Mouse (Mus musculus): ENCODE measurements around the gene Cdc6.

Cdc6 gene

DNA sequence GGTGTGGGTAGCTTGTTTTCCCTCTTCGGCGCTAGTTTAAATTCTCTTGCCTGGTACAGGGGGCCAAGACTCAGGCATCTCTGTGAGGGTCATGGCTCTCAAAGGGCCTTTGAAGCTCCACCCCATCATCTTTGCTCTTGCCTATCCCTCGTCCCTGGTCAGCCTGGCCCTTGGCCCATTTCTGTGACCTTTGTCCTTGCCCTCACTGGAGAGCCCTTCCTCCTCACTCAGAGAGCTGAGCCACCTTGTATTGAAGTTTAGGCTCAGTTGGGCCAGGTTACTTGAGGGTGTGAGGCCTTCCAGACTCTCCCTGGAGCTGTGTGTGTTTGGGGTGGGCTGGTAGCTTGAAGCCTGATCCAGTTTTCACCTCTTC lies 38.0 kb downstream of the Cdc6 start:
- DNase-seq = no peak

DNA sequence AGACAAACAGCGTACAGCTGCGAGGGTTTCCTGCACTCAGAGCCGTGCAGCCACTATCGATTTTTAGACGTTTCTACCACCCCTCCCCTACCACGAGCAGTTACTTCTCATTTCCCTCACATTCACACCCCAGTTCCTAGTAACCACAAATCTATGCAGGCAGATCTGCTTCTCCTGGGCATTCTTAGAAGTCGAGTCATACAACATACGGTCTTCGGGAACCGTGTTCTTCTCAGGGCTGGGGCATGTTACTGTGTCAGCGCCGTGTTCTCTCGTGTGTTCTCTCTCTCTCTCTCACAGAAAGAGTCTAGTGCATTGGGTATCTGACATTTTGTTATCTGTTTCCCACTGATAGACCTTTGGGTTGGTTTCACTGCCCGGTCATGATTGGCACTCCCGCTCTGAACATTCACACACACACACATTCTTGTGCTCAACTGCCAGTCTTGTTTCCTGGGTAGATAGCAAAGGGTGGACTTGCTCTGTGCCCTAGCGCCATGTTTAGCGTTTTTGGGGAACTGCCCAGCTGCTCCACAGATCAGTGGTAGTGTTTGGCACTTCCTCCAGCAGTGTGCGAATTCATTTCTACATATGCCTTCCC lies 40.5 kb downstream of the Cdc6 start:
- peak; percentile 51 to 57 for DNase-seq

DNA sequence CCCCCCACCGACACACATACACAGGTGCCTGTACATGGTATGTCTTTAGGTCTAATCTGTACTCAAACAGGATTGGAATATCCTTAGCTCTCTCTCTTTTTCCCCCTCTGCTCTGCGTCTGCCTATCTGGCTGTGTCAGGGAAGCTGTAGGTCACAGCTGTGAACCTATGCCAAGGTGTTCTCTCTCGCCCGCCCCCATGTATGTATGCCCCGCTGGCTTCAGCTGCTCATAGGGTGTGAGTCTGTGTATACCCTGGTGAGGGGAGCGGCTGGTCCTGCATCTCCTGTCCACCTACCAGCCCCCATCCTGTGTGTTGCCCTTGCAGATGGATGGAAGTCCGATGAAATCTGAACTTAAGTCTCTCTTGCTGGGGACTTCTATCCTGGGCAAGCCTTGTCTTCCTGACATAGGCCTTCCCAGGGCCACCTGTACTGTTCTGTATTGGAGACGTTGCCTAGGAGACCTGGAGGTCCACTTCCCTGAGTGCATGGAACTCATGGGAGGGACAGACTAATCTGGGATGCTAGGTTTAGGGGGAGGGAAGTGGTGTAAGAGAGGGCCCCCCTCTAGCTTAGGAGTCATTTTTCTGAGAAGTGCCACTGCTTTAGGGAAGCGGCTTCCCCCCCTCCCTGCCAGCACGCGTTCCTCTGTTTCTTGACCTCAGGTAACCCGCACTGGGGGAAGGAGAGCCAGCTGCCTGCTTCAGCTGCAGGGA lies 41.8 kb downstream of the Cdc6 start:
- peak; percentile 44 to 53 for DNase-seq

DNA sequence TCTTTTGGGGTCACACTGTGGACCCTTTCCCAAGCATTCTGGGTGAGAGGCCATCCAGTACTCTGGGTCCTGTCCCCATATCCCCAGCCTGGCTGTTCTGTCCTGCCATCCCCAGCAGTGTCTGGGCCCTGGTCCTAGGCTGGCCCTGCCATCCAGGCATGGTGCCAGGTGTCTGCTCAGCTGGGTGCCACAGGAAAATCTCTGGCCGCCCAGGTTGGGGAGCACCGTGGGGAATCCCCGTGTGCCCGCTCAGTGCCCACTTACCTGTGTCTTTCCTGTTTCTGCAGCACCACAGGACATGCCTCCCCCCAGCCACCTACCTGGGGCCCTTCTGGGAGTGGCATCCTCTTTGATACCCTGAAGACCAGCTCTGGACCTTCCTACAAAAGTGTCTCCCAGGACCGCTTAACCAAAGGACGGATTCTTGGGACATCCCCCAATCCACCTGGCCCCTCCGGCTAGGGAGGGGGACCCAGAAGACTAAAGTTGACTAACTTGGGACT lies 42.4 kb downstream of the Cdc6 start:
- no peak for DNase-seq

DNA sequence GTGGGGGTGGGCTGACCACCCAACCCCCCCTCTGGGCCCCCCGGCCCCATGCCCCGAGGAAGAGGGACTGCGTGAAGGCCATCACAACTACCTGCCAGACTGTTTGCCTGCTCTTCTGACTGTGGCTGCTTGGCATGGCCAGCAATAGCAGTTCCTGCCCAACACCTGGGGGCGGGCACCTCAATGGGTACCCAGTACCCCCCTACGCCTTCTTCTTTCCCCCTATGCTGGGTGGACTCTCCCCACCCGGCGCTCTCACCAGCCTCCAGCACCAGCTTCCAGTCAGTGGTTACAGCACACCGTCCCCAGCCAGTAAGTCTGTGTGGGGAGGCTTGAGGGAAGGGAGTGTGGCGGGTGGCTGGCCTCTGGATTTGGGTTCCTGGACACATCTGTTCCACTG lies 42.9 kb downstream of the Cdc6 start:
- no peak for DNase-seq

DNA sequence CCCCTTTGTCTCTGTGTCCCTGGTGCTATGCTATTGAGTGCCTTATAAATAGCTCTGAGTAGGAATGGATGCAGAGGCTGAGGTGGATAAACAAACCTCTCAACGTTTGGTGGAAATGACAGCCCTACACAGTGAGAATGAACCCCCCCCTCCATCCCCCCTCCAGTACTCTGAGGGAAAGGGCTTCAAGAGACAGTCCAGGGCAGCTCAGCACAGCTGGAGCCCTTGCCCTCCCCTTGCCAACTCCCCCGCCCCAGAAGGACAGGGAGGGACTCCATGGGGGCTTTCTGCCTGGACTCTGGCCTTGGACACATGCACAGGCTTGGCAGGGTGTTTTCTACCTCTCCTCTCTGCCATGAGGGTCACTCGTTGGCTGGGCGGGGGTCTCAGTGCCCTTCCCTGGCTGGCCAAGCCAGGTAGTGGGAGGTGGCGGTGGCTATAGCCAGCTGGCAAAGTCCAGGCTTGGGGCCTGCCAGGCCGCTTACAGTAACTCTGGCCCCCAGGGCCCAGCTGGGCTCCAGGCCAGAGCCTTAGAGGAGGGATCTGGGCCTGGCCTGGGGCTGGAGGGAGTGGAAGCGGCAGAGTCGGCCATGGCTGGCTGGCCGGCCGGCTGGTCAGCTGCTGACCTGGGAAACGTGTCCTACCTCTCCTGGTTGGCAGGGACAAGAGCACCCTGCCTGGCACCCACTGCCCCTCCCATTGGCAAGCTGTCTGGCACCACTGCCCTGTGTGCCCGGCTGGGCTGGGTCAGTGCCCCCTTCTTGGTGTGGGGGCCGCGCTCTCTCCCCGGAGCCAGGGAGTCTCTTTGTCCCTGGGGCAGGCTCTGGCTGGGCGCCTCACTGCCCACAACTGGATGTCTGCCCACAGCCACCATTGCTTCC lies 43.7 kb downstream of the Cdc6 start:
- DNase-seq = no peak

DNA sequence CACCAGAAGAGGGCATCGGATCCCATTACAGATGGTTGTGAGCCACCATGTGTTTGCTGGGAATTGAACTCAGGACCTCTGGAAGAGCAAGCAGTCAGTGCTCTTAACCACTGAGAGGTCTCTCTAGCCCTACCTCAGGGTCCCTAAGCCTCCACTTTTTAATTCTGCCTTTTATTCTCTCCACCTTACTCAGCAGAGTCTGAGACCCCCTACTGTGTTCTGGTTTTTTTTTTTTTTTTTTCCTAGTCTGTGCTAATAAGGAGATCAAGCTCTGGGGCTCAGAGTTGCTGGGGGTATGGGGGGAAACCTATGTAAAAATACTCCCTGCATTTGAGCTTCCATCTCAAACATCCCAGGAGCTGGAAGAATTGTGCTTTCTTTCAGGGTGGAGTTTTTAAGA lies 44.5 kb downstream of the Cdc6 start:
- no peak for DNase-seq

DNA sequence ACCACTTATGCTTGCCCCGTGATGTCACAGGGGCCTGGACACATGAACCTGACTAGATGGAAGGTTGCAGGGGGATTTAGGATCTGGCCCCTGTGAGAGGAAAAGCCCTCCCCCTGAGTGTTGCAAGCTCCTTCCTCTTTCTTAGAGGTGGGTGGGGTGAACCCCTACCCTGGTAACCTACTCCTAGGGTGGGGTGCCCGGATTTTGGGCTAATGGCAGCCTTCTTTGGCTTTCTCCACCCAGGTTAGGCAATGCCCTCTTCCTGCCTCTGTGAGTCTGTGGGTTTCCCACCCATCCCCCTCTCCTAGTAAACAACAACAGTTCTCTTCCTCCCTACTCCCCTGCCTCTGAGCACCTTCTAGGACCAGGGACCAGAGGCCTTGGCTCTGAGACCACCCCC lies 45.1 kb downstream of the Cdc6 start:
- peak; percentile 30 to 41 for DNase-seq

DNA sequence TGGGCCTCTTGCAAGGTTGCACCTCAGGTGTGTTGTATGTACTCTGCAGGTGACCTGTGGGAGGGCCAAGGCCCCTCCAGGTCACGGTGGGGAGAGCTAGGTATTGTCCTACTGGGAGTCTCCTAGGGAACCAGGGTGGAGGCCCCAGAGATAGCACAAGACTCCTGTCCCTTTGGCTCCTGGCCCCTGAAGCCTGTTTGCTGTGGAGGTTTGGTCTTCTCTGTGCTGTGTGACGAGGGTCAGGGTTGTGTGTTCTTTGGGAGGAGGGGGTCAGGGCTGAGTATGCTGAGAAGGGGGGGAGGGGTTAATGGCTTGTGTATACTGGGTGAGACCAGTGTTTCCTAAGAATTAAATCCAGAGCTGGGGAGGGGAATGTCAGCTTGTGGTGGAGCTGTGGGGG lies 45.8 kb downstream of the Cdc6 start:
- DNase-seq = no peak

DNA sequence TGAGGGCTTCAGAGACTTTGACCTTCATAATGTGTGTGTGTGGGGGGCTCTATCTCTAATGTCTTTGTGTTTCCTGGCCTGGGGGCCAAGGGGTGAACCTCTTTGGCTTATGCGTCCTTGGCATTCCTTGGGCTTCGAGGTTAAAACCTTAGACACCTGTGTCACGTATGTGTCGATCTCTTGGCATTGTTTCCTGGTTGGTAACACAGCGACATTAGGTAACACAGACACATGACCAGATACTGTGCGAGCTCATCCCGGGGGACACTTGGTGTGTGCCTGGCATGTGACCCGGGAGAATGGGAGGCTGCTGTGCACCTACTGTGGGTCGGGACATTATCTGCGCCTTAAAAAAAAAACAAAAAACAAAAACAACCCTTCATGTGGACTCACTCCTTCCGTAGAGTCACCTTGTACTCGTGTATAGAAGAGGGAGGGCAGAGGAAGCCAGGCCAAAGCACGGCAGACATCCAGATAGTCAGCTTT lies 46.3 kb downstream of the Cdc6 start:
- no peak for DNase-seq

DNA sequence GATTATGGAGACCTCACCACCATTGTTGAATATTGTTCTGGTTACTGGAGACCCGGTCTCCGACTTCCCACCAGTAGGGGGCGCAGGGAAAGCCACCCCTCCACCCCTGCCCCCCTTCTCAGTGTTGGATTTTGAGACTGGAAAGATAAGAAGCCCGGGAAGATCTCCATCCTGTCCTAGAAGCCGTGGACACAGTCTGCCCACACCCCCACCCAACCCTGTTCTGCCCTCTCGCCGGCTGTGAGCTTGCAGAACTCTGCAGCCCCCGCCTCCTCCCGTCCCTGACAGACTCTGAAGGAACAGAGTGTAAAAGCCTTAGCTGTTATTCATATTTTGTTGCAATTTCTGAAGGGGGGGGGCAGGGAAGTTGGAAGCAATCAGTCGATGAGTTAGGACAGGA lies 46.8 kb downstream of the Cdc6 start:
- DNase-seq = peak; percentile 81

DNA sequence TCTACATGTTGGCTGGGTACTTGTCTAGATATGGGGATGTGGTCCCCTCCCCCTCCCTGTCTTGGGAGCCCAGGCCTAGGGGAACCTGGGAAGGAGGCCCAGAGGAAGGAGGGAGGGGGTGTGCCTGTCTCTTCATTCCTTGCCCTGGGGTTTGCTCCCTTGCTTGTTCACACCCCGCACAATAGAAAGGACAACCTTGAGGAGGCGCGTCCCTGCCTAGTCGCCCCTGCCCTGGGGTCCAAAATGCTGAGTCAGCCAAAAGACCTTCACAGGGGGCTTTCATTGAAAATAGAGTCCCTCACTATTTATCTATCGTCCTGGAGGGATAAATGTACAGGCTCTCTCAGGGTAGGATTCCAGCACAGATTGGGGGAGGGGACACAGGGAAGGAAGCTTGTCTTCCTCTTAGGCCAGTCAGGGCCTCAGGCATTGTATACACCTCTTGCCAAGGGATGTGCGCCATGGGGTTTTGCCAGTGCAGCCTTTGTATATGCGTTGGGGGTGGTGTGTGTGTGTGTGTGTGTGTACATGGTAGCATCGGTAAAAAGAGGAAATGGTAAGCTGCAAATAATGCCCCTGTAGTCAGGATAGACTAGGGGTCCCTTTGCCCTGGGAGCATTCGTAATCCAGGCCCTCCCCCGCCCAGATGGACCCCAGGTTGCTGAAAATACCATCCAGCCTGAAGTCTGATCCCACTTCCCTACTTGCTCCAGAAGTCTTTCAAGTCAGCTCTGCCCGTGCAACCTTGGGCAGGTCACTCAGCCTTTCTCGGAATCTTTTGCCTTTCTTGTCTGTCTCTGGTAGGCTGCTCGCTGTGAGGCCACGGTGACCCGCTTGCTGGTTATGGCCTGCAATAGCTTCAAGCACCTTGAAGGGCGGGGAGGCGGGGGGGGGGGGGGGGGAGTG lies 47.5 kb downstream of the Cdc6 start:
- DNase-seq = peak; percentile 43 to 50

DNA sequence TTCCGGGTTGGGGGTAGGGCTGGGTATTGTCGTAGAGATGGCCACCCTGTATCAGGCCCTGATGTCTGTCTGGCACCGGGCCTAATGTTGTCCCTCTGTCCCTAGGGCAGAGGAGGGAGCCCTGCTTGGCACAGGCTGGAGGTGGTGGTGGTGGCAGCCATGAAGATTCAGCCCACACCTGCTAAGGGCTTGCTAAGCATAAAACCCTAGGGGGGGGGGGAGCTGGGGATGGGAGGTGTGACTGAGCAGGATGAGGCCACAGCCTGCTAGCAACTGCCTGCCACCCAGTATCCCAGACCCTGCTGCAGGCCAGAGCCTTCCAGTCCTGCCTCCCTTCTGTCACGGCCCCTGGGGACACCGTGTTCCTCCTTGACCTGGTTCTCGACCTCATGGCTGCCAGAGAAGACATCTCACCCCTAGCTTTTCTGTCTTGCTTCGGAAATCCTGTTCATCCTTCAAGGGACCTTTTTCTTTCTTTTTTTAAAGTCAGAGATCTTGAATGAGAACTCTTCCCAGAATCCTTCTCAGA lies 48.2 kb downstream of the Cdc6 start:
- DNase-seq = no peak

DNA sequence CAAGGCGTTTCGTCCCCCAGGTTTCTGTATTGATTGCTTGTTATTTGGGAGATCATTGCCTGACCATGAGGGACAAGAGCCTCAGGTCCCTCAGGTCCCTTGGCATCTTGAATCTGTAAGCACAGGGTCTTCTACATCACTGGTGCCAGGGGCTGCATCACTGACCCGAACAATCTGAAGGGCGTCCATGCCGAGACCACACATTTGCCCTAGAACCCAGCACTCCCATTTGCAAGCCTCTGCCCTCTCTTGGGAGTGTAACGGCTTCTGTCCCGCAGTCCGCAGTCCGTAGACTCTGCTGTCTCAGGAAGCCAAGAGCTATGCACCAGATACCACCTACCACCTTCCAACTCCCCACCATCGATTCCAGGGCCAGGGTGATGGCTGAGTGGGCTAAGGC lies 48.7 kb downstream of the Cdc6 start:
- no peak for DNase-seq

DNA sequence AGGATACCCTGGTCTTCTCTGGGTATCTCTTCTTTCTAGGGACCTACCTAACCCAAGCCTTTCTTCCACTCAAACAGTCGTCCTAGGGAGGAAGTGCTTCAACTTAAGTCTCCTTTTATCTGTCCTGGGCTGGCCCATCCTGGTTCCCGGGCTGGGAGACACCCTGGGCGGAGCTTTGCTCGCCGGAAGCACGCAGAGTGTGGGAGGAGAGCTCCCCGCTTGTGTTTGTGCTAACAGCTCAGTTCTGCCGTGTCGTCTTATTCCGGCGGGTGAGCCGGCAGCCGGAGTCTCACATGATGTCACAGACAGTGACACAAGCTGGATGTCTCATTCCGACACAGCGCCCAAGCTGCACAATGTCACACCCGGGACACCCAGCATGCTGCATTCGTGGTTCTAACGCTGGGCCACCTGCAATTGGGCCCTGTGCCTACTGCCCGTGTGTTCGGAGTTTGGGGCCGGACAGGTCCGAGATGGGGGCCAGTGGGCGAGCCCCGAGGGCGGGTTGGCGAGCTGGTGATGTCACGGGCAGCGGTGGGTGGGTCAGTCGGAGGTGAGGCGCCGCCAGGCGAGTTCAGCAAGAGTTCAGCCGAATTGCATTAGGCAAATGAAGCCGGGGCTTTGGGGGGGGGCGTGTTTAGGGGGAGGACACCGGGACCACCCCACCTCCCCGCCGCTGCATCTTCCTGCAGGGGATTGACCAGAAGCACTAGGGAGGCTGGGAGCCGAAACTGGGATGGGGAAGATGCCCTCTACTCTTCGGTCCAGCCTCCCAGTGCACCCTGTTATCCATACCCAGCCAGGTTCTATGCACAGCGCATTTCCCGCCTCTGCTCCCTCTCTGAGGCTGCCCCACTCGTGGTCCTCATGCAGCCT lies 52.1 kb downstream of the Cdc6 start:
- DNase-seq = peak; percentile 74

DNA sequence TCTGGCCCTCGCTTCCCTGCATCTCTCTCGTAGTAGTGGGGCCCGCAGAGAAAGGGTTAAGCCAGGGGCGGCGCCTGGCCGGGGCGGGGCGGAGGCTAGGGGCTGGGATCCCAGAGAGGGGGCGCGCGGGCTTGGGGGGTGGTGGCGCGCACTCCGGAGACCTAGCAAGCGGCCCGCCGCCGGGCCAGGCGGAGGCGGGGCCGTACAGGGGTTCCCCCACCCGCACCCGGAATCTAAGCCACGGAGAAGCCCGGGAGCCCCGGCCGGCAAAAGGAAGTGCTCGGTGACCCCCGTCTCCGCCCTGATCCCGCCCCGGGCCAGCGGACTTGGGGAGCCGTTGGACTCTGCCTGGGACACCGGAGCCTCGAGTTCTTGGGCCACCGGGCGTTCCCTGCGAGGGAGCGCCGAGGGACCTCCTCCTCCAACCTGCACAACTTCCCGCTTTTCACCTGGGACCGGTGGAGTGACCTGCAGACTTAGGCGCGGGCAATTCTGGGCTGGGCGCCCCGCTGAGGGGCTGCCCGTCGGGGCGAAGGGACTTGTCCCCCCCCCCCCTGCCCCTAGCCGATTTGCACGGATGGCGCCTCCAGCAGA lies 52.8 kb downstream of the Cdc6 start:
- DNase-seq = peak; percentile 57 to 61

DNA sequence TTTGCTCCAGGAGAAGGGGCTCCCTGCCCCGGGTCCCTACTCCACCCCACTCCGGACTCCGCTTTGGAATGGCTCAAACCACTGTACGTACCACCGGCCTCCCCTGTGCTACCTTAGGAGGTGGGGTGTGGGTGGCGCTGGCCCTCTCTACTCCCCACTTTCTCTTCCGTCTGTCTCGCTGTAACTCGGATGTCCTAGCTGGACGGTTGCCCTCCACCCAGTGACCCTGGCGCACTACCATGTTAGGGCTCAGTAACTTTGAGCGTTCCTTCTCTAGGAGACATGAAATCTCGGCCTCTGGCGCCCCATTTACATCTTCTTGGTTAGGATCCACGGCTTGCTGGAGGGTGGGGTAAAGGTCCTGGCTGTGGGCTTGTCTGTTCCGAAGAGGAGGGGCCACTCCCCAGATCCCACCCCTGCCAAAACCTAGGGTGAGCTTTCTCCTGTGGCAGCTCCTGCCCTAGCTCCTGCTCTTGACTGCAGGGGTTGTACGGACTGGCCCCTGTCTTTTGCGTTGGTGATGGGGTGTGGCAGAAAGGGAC lies 53.5 kb downstream of the Cdc6 start:
- no peak for DNase-seq

DNA sequence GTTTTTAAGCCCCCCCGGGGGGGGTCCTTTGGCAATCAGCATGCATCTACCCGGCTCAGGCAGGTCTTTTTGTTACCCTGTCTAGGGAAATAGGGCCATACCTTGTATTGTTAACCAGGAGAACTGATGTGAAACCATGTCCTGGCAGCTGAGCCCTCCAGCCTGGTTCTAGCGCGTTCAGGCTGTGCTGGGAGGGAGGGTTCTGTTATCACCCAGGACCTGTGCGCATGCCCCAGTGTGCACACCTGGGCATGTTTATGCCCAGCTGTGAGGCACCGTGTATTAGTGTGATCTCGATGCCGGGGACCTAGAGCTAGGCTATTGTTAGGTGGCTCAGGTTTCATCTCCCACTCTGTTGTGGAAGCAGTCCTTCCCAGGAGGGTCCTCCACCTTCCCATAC lies 54.2 kb downstream of the Cdc6 start:
- DNase-seq = peak; percentile 57 to 64

DNA sequence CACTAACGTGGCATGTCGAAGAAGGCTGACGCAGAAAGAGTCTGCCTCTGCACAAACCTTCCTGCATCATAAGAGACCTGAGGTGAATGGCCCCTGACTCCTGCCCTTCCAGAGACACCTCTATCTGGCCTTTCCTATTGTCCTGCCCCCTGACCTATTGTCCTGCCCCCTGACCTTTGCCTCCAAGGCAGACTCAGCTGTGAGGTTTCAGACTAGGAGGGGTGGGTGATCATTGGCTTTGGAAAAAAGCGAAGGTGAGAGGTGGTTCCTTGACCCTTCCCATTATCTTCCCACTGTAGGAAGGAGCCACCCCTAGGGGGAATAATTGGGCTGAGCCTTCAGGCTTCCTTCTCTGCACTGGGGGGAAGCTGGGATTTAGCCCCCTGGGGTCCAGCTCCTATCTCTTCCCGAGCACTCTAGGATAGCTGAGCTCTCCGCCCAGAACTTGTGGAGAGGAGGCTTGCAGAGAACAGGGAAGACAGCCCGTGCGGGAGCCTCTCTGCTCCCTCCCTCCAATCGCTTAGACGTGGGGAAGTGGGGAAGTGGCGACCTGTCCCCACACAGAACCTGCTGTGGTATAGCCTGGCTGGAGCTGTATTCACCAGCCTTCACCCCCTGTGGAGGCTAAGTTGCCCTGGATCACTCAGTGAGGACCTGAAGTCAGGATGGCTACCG lies 55.0 kb downstream of the Cdc6 start:
- no peak for DNase-seq
